1 mouse cellular context compared by ENCODE assay signal in genomic region chr7:27359162-27359561, GRCm38 (mm10).
TF ChIP-seq lines count a peak whose summit lies in the region.

No protein-coding gene starts in this region.

TF ChIP-seq in MEL, 35 proteins besides CTCF, POLR2A, EP300 and RAD21:
- no peak for TF ChIP-seq MEF2A (IDR thresholded peaks at IDR 0.05; ENCODE audit: extremely low read depth, insufficient replicate concordance, low read depth, low read length, poor library complexity, severe bottlenecking)
- TF ChIP-seq MYB (IDR thresholded peaks at IDR 0.05; ENCODE audit: low read depth, low read length) = no peak
- no peak for TF ChIP-seq ZNF384 (IDR thresholded peaks at IDR 0.05; ENCODE audit: low read depth, low read length)
- TF ChIP-seq POLR2AphosphoS2 (IDR thresholded peaks at IDR 0.05; ENCODE audit: low read length) = no peak
- no peak for TF ChIP-seq MAX (IDR thresholded peaks at IDR 0.05; ENCODE audit: low read length)
- no peak for TF ChIP-seq MYC (IDR thresholded peaks at IDR 0.05; ENCODE audit: low read depth, low read length)
- no peak for TF ChIP-seq UBTF (IDR thresholded peaks at IDR 0.05; ENCODE audit: borderline replicate concordance, insufficient read depth, low read depth, low read length)
- no peak for TF ChIP-seq USF2 (IDR thresholded peaks at IDR 0.05; ENCODE audit: borderline replicate concordance in 1 of 2, insufficient read depth in 1 of 2, low read depth in 1 of 2, low read length in 2 of 2)
- no peak for TF ChIP-seq SMC3 (IDR thresholded peaks at IDR 0.05; ENCODE audit: low read depth, low read length)
- no peak for TF ChIP-seq MXI1 (IDR thresholded peaks at IDR 0.05; ENCODE audit: low read depth, low read length)
- no peak for TF ChIP-seq TCF12 (IDR thresholded peaks at IDR 0.05; ENCODE audit: low read depth, low read length)
- no peak for TF ChIP-seq GATA1 (IDR thresholded peaks at IDR 0.05; ENCODE audit: low read depth, low read length)
- TF ChIP-seq ZC3H11A (IDR thresholded peaks at IDR 0.05; ENCODE audit: low read depth, low read length) = no peak
- TF ChIP-seq SIN3A (IDR thresholded peaks at IDR 0.05; ENCODE audit: low read length) = no peak
- TF ChIP-seq POLR2AphosphoS5 (IDR thresholded peaks at IDR 0.05; ENCODE audit: borderline replicate concordance, low read depth, low read length) = no peak
- TF ChIP-seq CHD2 (IDR thresholded peaks at IDR 0.05; ENCODE audit: low read length) = no peak
- TF ChIP-seq MAFK (IDR thresholded peaks at IDR 0.05; ENCODE audit: borderline replicate concordance, low read depth, low read length) = no peak
- TF ChIP-seq GABPA (IDR thresholded peaks at IDR 0.05; ENCODE audit: low read depth, low read length) = no peak
